Mouse (Mus musculus): ENCODE results near the gene Dph1. TPM values are rescaled to one million over a fixed set of nuclear protein-coding genes. Genes with fewer than 3 reads are reported as not detected.

Dph1 gene
- total RNA-seq, 1 experiment from 2014 or later, result 6.6 TPM

- no peak for ATAC-seq (ENCODE audit: extremely low read depth, insufficient number of reproducible peaks, low FRiP score, poor library complexity, severe bottlenecking)
These were observed 18.3 kb upstream of the Dph1 start for GRCm38 (mm10) chr11:75209363-75209762.

GRCm38 (mm10) chr11:75206347-75206746 is 15.3 kb upstream of the Dph1 start:
- no peak for ATAC-seq (ENCODE audit: extremely low read depth, insufficient number of reproducible peaks, low FRiP score, poor library complexity, severe bottlenecking)

- no peak for ATAC-seq (ENCODE audit: extremely low read depth, insufficient number of reproducible peaks, low FRiP score, poor library complexity, severe bottlenecking)
These were observed 13.4 kb upstream of the Dph1 start for GRCm38 (mm10) chr11:75204472-75204871.

GRCm38 (mm10) chr11:75203926-75204325 is 12.9 kb upstream of the Dph1 start:
- ATAC-seq (ENCODE audit: extremely low read depth, insufficient number of reproducible peaks, low FRiP score, poor library complexity, severe bottlenecking), result no peak

- no peak for ATAC-seq (ENCODE audit: extremely low read depth, insufficient number of reproducible peaks, low FRiP score, poor library complexity, severe bottlenecking)
These were observed 10.7 kb upstream of the Dph1 start for GRCm38 (mm10) chr11:75201721-75202120.

GRCm38 (mm10) chr11:75200935-75201334 is 9.9 kb upstream of the Dph1 start:
- no peak for ATAC-seq (ENCODE audit: extremely low read depth, insufficient number of reproducible peaks, low FRiP score, poor library complexity, severe bottlenecking)

GRCm38 (mm10) chr11:75199951-75200350 is 8.9 kb upstream of the Dph1 start:
- no peak for ATAC-seq (ENCODE audit: extremely low read depth, insufficient number of reproducible peaks, low FRiP score, poor library complexity, severe bottlenecking)

GRCm38 (mm10) chr11:75198792-75199191 is 7.8 kb upstream of the Dph1 start:
- no peak for ATAC-seq (ENCODE audit: extremely low read depth, insufficient number of reproducible peaks, low FRiP score, poor library complexity, severe bottlenecking)

GRCm38 (mm10) chr11:75197956-75198355 is 6.9 kb upstream of the Dph1 start:
- no peak for ATAC-seq (ENCODE audit: extremely low read depth, insufficient number of reproducible peaks, low FRiP score, poor library complexity, severe bottlenecking)

GRCm38 (mm10) chr11:75196131-75196530 is 5.1 kb upstream of the Dph1 start:
- ATAC-seq (ENCODE audit: extremely low read depth, insufficient number of reproducible peaks, low FRiP score, poor library complexity, severe bottlenecking), result no peak

- ATAC-seq (ENCODE audit: extremely low read depth, insufficient number of reproducible peaks, low FRiP score, poor library complexity, severe bottlenecking), result no peak
These were observed 3.9 kb upstream of the Dph1 start for GRCm38 (mm10) chr11:75194850-75195461.

- ATAC-seq (ENCODE audit: extremely low read depth, insufficient number of reproducible peaks, low FRiP score, poor library complexity, severe bottlenecking), result no peak
These were observed 3.2 kb upstream of the Dph1 start for GRCm38 (mm10) chr11:75194121-75194849.

- ATAC-seq (ENCODE audit: extremely low read depth, insufficient number of reproducible peaks, low FRiP score, poor library complexity, severe bottlenecking), result peak; percentile 17; the same call in 1 of the 2 replicates
These were observed 2.4 kb upstream of the Dph1 start, which contains the start of gene Rtn4rl1 for GRCm38 (mm10) chr11:75193256-75194071. Gene Rtn4rl1, plus strand, starts transcription at chr11:75193783.

GRCm38 (mm10) chr11:75192336-75193214 is 1.5 kb upstream of the Dph1 start:
- peak; percentile 33; the same call in 1 of the 2 replicates for ATAC-seq (ENCODE audit: extremely low read depth, insufficient number of reproducible peaks, low FRiP score, poor library complexity, severe bottlenecking)

- no peak for ATAC-seq (ENCODE audit: extremely low read depth, insufficient number of reproducible peaks, low FRiP score, poor library complexity, severe bottlenecking)
These were observed 800 bp upstream of the Dph1 start for GRCm38 (mm10) chr11:75191841-75192240.

- peak; percentile 84 for ATAC-seq (ENCODE audit: extremely low read depth, insufficient number of reproducible peaks, low FRiP score, poor library complexity, severe bottlenecking)
These were observed 693 bp downstream of the Dph1 start for GRCm38 (mm10) chr11:75190371-75190724.

- no peak for ATAC-seq (ENCODE audit: extremely low read depth, insufficient number of reproducible peaks, low FRiP score, poor library complexity, severe bottlenecking)
These were observed 1.2 kb downstream of the Dph1 start for GRCm38 (mm10) chr11:75189713-75190370.

GRCm38 (mm10) chr11:75184986-75185385 is 6.1 kb downstream of the Dph1 start:
- peak; percentile 45 for ATAC-seq (ENCODE audit: extremely low read depth, insufficient number of reproducible peaks, low FRiP score, poor library complexity, severe bottlenecking)

Data from neutrophil, adult 5-6 weeks (primary cell).